Mouse (Mus musculus): Measurements from ENCODE around the gene Spred3.

DNA sequence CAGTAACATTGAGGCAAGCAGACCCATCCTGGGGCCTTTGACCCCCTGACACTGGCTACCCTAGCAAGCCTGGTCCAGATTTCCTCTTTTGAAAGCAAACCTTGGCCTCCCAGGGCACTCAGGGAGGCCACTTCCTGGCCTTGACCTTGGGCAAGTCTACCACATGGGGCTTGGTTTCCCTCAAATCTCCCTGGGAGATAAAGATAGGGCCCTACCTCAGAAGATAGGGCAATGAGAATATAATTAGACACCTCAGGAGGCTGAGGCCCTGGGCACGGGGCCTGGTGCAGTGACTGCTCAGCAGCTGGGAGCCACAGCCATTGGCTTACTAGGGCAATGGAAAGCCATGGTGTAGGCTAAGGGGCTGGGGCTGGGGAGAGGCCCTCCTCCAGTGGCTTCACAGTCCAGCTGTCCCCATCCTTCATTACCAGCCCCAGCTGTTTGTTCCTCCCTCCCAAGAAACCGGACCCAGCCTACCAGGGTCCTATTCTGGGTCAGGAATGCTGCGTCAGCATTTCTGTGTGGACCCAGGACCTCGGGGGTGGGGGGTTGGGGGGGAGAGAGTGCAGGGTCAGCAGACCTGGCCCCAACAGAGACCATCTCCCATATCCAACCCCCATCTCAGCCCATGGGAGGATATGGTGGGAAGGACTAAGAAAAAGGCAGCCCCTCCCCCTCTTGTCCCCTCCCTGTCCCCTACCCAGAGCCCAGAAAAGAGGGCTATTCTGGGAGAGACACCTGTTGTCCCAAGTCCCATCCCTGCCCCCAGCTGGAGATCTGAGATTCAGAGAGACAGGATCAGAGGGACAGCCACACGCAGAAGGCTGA is 46.5 kb downstream of the Spred3 start:
- TF ChIP-seq MXI1 (IDR thresholded peaks at IDR 0.05; ENCODE audit: low read depth, low read length) (no peak), POLR2A (IDR thresholded peaks at IDR 0.05; ENCODE audit: low read depth, low read length) (no peak), E2F4 (IDR thresholded peaks at IDR 0.05; ENCODE audit: insufficient replicate concordance, low read depth, low read length) (no peak), SMC3 (IDR thresholded peaks at IDR 0.05; ENCODE audit: low read depth, low read length) (no peak), IRF4 (IDR thresholded peaks at IDR 0.05; ENCODE audit: low read depth, low read length) (no peak), RCOR1 (conservative IDR thresholded peaks at IDR 0.05; ENCODE audit: low read depth, low read length) (no peak), MEF2A (IDR thresholded peaks at IDR 0.05; ENCODE audit: borderline replicate concordance, low read depth, low read length) (no peak), POLR2AphosphoS2 (IDR thresholded peaks at IDR 0.05; ENCODE audit: low read depth, low read length) (no peak), USF1 (IDR thresholded peaks at IDR 0.05; ENCODE audit: low read depth, low read length) (no peak), CTCF (conservative IDR thresholded peaks at IDR 0.05 in 1 of 2, IDR thresholded peaks at IDR 0.05 in 1 of 2; ENCODE audit: low read depth in 2 of 2, low read length in 2 of 2) (no peak), MAFK (IDR thresholded peaks at IDR 0.05; ENCODE audit: insufficient replicate concordance, low read length) (peak; percentile 83), KAT2A (IDR thresholded peaks at IDR 0.05; ENCODE audit: insufficient replicate concordance, low read length) (no peak), ZMIZ1 (IDR thresholded peaks at IDR 0.05; ENCODE audit: low read depth, low read length) (no peak), SIN3A (IDR thresholded peaks at IDR 0.05; ENCODE audit: low read length) (no peak)
